Mouse (Mus musculus) ovary, postnatal 10 days (tissue): ENCODE results near the gene Cfap43.

ENCODE experiments used
- DNase-seq: peaks from one replicate; pipeline ENCODE4 v3.0.0; 2022; ENCODE audit warnings: low spot score

Gene Cfap43

DNA sequence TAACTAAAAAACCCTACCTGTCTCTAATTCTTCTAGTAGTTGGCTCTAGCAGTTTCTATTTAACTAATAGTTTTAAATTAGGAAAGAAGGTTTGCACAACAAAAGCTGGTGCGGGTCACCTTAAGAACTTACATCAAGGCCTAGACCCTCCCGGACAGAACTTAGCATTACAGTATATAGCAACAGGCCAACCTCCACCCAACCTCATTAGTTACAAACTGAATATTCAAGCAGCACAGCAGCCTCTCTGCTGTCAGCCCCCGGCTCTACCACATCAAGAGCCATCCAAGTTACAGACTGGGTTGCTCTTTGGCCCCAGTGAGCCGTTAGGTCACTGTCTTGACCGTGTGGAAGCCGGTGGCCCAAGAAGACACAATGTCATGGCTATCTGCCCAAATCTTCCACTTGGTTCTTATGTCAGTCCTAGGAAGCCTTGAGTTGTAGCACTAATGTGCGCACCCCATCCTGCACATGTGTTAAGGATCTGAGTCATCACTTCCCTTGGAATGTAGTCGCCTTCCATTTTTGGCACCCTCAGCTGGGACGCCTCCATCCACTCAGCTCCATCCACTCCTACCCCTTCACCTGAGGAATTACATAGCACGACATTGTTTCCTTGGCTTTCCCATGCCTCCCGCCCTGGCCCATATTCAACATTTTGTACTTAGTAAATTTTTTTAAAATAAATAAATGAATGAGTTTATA lies 128.6 kb downstream of the Cfap43 start:
- DNase-seq, result no peak

DNA sequence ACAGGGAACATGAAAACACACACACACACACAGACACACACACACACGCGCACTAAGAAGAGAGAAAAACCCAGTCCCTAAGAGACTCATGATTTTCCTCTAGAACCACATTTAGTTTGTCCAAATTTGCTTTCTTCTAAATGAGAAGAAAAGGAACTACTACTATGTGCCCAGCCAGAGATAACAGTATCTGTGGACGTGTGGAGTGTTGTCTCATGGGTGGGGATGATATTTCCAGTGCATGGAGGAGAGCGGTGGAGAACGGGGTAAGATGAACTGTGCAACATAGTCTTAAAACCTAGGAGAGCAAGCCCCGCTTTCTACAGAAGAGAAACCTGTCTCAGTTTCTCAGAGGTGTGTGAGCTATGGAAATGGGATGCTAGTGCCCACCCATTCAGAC lies 135.2 kb downstream of the Cfap43 start:
- no peak for DNase-seq

DNA sequence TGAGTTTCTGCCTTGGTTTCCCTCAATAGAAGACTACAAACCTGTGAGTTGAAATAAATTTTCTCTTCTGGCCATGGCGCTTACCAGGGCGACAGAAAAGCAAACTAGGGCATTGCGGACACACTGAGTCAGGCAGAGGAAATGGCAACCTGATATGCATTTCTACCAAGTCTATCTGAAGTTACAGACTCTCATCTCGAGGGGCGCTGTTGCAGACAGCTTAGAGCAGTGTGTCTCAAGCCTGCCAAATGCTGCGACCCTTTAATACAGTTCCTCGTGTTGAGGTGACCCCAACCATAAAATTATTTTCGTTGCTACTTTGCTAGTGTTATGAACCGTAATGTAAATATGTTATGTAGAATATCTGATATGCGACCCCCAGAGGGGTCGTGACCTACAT lies 138.1 kb downstream of the Cfap43 start:
- DNase-seq, result no peak

DNA sequence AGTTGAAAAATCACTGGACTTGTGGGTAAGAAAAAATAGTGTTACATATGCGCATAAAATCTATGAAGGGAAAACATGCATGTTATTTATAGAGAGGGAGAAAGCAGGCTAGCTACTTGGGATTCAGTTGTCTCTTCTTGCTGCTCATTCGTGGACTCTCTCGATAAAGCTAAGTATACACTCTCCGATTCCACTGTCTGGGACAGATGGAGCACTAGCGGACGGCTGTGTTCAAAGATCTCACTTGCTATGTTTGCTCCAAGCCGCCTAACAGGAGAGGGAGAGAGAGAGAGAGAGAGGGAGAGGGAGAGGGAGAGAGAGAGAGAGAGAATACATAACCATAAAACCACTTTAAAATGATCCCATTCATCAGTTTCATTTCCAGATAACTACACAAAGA lies 138.9 kb downstream of the Cfap43 start:
- DNase-seq, result no peak

DNA sequence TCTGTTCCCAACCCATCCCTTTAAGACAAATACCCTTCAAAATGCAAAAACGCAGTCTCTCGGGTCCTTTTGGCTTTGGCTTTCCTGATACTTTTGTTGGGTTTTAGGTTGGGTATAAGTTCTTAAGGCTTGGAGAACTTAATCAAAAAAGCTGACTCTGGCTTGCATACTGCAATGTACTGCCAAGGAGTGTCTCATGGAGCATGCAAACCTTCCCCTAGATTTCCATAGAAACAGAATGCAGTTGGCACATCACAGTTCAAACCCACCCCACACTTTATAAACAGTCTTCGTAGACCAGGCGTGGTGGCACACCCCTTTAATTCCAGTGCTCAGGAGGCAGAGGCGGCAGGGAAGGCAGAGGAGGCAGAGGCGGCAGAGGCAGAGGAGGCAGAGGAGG lies 141.2 kb downstream of the Cfap43 start:
- no peak for DNase-seq

DNA sequence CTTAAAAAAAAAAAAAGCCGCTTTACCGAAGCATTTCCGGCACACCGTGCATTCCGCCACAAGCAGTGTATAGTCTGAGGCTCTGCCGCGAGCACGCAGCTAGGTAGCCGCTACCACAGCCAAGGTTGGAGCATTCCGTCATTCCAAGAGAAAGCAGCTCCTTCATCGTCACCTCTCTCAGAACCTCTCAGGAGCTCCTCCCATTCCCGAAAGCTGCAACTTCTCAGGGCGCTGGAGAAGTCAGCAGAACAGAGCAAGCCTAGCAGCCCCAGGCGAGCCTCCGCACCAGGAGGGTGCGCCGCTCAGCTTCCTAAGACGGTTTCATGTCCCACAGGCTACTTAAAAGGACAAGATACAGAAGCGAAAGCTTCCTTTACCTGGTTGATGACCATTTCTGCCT lies 163.5 kb downstream of the Cfap43 start:
- DNase-seq, result no peak

DNA sequence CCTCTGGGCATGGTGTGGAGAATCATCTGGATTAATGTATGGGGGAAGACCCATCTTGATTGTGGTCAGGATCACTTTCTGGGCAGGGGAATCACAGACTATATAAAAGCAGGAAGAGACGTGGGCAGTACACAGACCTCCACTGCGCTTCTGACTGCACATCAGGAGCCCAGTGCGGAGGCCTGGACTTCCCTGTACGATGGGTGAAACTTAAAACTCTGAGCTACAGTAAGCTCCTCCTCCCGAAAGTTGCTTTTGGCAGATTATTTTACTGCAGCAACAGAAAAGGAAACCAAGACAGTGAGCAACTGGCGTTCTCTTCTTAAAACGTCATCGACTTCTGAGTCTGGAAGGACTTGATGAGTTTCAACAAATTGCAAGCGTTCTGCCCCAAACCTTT lies 164.2 kb downstream of the Cfap43 start:
- DNase-seq, result no peak

DNA sequence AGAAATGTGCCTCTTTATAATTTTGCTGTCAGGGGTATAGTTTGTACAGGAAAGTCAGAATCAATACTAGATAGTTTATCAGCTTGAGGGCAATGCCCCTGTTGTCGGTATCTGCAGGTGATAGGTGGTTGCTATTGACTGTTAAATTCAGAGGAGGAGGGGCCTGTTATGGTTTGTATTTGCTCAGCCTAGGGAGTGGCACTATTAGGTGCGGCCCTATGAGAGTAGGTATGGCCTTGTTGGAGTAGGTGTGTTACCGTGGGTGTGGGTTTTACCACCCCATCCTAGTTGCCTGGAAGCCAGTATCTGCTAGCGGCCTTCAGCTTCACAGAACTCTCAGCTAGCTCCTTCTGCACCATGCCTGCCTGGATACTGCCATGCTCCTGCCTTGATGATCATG lies 165.2 kb downstream of the Cfap43 start:
- DNase-seq, result no peak

DNA sequence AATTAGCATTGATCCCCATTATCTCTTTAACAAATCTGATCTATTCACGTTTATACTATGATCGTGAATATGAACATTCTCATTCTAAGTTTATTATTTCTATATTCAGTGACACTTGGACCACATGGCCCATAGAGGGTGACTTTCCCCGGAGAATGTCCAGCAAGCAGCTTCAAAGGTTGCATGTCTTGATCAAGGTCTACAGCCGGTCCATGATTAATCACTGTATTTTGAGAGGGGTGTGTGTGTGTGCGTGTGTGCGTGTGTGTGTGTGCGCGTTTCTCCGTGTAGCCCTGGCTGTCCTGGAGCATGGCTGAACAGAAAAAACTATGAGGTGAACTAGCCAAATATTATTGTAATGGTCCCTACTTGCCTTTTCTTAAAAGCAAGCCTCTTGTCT lies 166.6 kb downstream of the Cfap43 start:
- DNase-seq, result no peak

DNA sequence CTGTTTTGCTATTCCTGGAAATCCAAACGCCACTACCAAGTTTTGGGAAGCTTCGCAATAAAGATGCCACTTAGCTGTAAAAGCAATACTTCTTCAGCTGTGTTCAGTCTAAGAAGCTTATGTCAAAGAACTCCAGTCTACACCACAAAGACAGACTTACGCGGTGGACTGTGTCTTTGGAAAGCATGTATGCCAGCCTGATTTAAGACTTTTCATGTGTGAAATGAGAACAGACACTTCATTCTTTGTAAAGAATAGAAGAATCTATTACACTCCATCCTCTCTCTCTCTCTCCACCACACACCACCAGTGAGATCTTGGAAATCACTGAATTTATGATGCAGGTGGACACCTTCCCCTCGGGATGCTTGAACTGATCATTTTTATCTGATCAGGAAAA lies 168.7 kb downstream of the Cfap43 start:
- no peak for DNase-seq

DNA sequence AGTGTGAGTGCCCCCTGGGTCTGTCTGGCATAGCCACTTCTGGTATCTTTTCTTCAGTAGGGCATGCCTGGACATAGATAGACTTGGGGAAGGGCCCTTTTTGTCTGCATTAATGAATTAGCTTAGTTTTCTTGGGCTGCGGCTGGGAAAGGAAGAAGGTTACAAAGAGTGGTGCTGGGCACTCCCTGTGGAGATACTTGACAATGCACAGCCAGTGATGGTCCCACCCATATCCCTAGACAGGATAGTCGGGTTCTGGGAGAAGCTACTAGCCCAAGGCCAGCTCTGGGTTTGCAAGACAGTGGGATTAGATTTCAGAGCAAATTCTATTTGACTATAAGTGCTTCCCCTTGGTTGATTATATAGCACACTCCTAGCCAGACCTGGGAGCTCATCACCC lies 170.1 kb downstream of the Cfap43 start:
- DNase-seq, result no peak

DNA sequence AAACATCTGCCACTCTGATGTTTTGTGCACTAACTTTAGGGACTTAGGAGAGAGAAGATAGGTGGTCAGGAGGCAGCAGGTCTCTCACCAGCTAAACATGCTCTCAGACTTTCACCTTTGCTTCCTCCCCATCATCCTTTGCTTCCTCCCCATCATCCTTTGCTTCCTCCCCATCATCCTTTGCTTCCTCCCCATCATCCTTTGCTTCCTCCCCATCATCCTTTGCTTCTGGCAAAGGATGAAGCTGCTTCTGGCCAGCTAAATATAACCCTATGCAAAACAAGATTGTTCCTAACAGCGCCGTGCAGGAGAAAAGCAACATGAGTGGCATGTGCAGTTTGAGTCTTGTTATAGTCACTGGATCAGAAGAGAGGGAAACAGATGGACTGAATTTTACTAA lies 172.0 kb downstream of the Cfap43 start:
- DNase-seq, result no peak

DNA sequence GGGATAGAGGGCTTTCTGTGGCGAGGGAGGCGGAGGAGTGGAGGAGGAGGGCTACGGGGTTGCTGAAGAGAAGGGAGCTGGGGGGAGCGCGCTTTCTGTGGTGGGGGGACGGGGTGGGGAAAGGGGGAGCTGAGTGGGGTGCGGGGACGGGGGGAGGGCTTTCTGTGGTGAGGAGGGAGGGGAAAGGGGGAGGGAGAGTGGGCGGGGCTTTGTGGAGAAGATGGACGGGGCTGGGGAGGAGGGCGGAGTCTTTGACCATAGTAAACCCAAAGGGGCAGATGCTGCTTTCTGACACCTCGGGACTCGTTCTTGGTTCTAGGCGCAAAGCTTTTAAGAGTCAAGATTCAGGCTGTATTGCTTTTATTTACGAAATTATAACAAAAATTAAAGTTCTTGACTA lies 187.2 kb downstream of the Cfap43 start:
- no peak for DNase-seq

DNA sequence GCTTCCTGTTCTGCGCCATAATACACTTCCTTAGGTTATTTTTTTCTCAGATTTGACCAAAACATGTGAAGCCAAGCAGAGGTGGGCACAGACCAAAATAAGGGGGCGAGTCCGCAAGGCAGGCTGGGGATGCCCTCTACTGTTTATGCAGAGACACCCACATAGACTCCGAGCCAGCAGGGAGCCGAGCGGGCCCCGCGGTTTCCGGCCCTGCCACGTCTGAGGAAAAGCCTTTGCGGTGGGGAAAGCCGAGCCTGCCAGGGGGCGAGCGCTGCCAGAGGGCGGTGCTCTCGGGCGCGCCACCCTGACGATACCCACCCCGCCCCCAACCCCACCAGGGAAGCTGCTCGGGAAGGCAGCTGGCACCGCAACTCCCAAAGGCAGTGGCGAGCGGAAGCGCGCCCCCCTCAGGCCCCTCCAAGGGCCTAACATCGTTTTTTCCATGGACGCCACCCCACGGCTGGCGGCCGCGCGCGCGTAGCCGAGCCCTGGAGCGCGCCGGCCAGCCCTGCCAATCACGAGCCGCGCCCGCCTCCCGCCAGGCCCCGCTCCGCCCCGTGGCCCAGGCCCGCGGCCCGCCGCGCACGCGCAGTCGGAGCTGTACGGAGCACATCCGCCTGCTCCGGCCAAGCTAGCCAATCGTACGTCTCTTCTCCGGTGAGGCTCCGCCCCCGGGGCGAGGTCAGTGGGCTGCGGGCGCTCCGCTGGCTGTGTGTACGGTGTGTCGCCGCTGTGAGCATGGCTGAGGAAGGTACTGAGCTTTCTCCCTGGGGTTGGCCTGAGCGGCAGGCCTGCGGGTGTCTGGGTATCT lies 187.8 kb downstream of the Cfap43 start, which contains the start of gene Sfr1:
Gene Sfr1, plus strand, starts transcription at position 612 of the 811 bp plus-strand sequence.
- peak; percentile 96 for DNase-seq

DNA sequence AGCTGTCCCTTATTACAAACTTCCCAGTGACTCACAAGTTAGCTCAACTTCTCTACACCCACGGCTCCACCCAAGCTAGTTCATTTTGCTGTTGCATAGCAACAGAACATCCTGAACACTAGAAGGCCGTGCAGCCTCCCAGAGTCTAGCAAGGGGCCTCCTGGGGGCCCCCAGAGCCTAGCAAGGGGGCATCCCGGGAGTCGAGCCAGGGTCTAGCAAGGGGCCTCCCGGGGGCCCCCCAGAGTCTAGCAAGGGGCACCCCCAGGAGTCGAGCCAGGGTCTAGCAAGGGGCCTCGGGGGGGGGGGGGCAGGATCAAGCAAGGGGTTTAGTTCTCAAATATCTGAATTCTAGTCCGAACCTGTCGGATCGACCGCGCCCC lies 188.4 kb downstream of the Cfap43 start:
- peak; percentile 41 for DNase-seq

DNA sequence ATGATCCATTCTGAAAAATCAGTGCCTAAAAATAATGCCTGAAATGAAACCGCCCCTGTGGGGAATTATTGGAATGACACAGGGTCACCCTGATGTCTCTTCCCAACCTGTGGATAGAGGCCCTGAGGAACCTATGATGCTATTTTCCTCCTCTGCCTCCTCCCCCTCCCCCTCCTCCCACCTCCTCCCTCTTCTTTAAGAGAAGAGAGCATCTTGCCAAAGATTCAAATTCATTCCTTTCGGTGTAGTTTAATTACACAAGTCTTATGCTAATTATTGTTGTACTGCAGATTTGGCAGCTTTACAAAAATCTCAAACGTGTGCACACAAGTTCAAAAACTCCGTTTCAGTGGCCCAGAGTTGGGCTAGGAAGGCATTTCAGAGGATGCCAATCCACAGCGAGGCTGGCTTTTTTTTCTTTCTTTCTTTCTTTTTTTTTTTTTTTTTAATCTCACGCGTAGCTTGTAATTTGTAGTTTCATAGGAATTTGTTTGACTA lies 193.4 kb downstream of the Cfap43 start:
- no peak for DNase-seq

DNA sequence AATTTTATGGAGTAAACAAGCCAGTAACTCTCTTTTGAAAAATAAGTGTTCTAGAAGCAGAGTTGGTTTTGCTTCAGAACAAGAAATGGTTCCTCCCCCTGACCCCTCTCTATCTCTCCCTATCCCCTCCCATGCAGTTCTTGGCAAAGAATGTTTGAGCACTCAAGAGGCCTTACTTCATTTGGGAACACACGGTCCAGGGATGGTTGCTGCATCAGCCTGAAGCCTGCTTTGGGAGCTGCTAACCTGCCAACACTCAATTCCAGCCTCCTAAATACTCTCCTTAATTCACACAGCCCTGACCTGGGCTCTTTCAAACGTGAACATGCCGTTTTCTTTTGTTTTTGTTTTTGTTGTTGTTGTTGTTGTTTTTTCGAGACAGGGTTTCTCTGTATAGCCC lies 194.2 kb downstream of the Cfap43 start:
- no peak for DNase-seq

DNA sequence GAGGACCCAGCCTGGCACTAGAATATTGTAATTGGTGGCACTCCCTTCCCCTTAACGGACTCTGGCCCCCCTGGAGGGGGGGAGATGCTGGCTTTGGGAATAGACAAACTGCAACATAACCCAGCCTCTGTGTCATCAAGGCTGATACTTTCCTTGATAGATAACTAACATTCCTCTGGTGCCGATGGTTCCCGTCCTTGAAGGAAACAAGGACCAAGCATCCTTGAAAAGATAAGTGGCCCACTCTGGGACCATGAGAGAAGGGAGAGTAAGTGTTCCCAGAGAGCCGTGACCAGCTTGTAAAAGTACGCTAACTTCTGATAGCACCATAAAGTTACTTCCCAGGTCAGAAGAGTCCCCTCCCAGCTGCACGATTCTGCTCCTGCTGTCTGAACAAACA lies 196.6 kb downstream of the Cfap43 start:
- DNase-seq, result no peak

DNA sequence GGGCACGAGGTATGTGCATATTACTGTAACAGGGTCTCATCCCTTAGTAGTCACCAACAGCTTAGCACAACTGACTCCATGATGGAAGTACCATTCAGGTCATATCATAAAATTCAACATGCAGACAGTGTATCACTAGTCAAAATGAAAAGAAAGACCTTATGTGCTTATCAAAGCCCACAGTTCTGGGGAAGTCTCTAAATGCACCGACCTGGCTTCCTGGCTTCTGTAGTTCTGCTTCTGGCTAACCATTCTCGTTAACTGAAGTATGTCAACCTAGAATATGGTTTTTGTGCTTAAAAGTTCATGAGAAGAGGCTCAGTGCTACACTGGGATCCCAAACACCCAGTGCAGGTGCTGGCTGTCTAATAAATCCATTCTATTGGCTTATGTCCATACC lies 199.9 kb downstream of the Cfap43 start:
- no peak for DNase-seq

DNA sequence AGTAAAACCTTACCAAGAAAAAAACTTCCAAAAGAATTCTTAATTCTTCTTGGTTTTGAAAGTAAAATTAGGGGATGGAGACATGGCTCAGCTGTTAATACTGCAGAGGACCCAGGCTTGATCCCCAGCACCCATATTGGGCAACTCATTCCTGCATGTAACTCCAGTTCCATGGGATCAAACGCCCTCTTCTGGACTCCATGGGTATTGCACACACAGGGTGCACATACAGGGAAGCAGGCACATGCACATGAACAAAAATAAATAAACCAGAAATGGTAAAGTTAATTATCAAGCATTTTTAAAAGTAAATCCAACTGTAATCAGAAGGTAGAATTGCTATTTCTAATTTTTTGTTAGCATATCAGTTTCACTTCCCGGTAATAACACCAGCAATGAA lies 202.9 kb downstream of the Cfap43 start:
- DNase-seq, result no peak

DNA sequence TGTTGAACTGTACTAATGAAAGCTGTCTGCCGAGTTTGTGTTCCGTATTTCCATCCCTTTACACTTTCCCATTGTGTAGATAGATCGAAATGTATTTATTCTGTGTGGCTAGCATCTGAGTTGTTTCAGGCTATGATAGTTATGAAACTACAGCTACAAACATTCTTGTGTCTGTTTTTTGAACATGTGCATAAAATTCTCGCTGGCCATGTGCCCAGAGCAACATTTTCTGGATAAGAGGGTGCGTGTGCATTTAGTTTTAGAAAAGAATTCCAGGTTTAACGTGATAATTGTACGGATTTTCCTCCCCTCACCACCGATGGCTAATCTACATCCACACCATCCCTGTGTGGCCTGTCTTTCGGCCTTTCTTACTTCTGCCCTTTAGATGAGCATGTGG lies 205.6 kb downstream of the Cfap43 start:
- no peak for DNase-seq

DNA sequence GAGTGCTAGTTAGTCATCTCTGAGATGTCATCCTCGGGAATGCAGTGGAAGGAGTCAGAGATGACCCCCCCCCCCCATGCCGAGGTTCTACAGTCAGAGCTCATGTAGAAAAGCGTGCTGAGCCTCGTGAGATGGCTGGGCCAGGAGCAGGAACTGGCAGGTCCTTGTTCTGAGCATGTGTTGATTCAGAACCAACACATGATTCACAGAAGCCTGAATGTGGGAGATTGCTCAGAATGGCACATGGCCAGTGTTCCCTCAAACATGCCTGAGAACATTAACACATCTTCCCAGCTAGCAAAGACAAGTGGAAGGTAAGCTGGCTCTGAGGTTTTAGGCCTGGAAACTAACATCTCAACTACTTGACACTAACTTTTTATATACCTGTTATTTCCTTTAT lies 208.7 kb downstream of the Cfap43 start:
- DNase-seq, result no peak

DNA sequence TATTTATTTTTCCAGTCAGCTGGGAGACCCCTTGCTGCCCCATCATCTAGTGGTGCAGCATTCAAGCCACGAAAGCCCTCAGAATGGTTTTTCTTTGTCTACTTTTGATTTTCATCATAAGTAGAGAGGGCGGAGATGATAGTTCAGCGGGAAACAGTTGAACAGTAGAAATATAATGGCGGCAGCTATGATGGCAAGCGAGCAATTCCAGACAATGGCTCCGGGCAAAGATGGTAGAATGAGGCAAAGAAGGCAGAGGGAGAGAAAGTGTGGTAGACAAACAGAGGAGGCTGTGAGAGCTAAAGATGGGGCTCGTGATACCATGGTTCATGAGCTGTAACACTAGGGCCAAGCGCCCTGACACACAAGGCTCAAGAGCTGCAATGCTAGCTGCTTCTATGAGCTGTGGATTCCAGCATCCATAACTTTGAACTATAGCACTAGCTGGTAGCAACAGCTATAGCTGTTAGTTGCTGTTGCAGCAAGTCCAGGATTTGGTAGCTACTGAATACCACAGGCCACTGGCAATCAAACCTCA lies 213.2 kb downstream of the Cfap43 start:
- DNase-seq, result no peak
